Mouse (Mus musculus) urinary bladder, postnatal 14 days (tissue): ENCODE data around the gene Camta1.

Experiments used
- DNase-seq: peaks from one replicate; pipeline ENCODE4 v3.0.0; 2021; ENCODE audit warnings: low spot score

The Camta1 gene

GRCm38 (mm10) chr4:151516998-151517799, 344.5 kb downstream of the Camta1 start:
- DNase-seq: peak; percentile 36

GRCm38 (mm10) chr4:151515316-151515715, 346.4 kb downstream of the Camta1 start:
- DNase-seq: no peak

- DNase-seq: no peak
These were observed 350.6 kb downstream of the Camta1 start for GRCm38 (mm10) chr4:151511092-151511491.

- no peak for DNase-seq
These were observed 351.3 kb downstream of the Camta1 start for GRCm38 (mm10) chr4:151510417-151510816.

- no peak for DNase-seq
These were observed 355.0 kb downstream of the Camta1 start for GRCm38 (mm10) chr4:151506701-151507100.

- no peak for DNase-seq
These were observed 363.0 kb downstream of the Camta1 start for GRCm38 (mm10) chr4:151498481-151499276.

- DNase-seq: no peak
These were observed 365.1 kb downstream of the Camta1 start for GRCm38 (mm10) chr4:151496581-151496980.

- DNase-seq: no peak
These were observed 366.3 kb downstream of the Camta1 start for GRCm38 (mm10) chr4:151495276-151495882.

- no peak for DNase-seq
These were observed 368.9 kb downstream of the Camta1 start for GRCm38 (mm10) chr4:151492786-151493185.

GRCm38 (mm10) chr4:151483977-151484313, 377.7 kb downstream of the Camta1 start:
- DNase-seq: no peak

GRCm38 (mm10) chr4:151483299-151483976, 378.2 kb downstream of the Camta1 start:
- DNase-seq: peak; percentile 46

GRCm38 (mm10) chr4:151480928-151481327, 380.7 kb downstream of the Camta1 start:
- no peak for DNase-seq

- no peak for DNase-seq
These were observed 383.7 kb downstream of the Camta1 start for GRCm38 (mm10) chr4:151477950-151478349.

GRCm38 (mm10) chr4:151474895-151475470, 386.7 kb downstream of the Camta1 start:
- DNase-seq: no peak

- no peak for DNase-seq
These were observed 389.8 kb downstream of the Camta1 start for GRCm38 (mm10) chr4:151471886-151472285.

- DNase-seq: no peak
These were observed 393.3 kb downstream of the Camta1 start for GRCm38 (mm10) chr4:151468381-151468780.

- no peak for DNase-seq
These were observed 403.0 kb downstream of the Camta1 start for GRCm38 (mm10) chr4:151458686-151459085.

- DNase-seq: no peak
These were observed 407.1 kb downstream of the Camta1 start for GRCm38 (mm10) chr4:151454611-151455010.

GRCm38 (mm10) chr4:151454065-151454464, 407.6 kb downstream of the Camta1 start:
- DNase-seq: no peak

- DNase-seq: no peak
These were observed 409.8 kb downstream of the Camta1 start for GRCm38 (mm10) chr4:151451885-151452284.

GRCm38 (mm10) chr4:151449981-151450380, 411.7 kb downstream of the Camta1 start:
- DNase-seq: no peak

GRCm38 (mm10) chr4:151448341-151448740, 413.3 kb downstream of the Camta1 start:
- DNase-seq: no peak
